Mouse (Mus musculus) fibroblast of lung, adult 2 months (primary cell): Measurements from ENCODE around the gene Slc9a3.
A peak's percentile ranks its signal among the peaks of the same experiment; 100 is the strongest.

Source experiments
- DNase-seq: peaks from one replicate; pipeline ENCODE4 v3.0.0-alpha.2; 2011; ENCODE audit warnings: low read depth

Slc9a3 gene

DNA sequence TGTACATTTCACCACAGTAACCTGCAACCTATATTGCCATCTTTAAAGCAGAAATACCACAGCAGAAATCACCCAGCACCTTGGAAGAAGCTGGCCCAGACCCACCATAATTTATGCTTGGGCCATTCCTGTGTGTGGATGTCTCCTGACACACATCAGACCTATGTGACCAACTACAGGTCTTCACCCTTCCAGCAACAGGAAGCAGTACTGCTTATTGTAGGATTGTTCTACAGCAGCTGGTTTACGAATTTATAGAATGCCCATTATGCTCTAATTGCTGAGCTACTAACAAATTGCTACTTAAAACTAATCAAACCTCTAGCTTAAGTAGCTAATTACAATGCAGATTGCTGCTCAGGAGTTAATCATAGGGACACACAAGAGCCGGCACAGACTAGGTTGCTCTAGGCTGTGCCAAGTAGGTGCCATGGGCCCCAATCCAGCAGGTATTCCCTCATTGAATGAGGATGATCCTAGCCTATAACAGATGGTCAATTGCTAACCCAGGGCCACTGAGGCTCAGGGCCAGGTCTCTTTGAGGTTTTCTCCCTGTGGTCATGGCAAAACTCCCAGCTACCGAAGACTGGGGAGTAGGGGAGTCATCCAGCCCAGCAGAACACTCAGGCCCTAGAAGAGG, 24.8 kb downstream of the Slc9a3 start:
- DNase-seq = no peak

DNA sequence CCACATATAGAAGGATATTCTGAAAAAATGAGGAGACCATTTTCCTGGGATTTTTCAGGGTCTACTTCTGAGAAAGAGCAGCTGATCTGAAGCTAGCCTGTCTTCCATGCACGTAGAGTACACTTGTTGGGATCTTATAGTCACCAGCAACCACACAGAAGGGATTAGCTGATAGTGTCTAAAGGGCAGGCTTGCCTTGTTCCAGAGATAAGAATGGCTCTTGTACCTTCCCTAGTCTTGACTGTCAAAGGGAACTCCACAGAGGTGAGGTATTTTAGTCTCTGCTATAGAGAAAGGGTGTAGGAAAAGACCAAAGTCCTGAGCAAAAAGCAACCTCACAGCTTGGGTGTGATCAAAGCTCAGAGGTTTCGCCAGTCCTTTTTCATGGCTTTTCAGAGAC, 26.1 kb downstream of the Slc9a3 start:
- DNase-seq = no peak

DNA sequence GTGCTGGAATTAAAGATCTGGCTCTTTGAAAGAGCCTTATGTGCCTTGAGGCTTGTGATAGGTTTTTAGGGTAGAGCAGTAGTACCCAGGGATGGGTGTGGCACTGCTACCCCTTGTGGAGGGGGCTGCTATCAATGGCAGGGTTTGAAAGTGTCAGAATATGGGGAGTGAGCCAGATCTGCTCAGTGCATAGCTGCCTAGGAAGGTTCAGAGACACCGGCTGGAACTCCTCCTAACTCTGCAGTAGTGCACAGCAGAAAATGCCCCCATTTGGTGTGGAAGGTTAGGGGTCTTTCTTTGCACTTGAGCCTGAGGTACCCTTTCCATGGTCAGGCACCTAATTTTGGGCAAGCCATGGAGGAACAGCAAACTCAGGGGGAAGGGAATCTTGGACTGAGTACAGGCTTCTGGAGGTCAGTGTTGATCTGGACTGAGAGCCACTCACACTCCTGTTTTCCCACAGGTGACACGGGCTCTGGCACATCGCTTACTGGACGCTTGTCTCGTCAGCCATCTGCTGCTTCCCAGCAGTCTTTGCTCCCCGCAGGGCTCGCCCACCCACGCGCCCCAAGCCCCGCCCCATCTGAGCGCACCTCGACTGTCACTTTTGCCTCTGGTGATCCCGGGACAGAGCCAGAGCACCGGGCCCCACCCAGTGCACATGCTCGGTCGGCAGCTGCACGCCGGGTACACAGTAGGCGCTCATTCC, 45.2 kb downstream of the Slc9a3 start:
- peak; percentile 7 for DNase-seq

DNA sequence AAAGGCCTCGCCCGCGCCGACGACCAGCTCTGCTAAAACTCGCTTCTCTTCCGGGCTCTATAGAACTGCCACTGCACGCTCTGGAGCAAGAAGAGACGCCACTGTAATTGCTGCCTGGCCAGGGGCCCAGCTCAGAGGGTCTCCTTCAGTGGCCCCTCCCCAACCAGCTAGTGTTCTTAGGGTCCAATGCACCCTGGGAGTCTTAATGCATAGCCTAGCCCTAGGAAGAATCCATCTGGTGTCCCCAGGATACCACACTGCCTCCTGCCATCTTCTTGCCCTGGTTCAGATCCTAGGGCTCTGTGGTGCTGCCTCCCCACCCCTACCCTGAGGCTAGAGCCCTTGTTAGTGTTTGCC, 45.8 kb downstream of the Slc9a3 start:
- no peak for DNase-seq

DNA sequence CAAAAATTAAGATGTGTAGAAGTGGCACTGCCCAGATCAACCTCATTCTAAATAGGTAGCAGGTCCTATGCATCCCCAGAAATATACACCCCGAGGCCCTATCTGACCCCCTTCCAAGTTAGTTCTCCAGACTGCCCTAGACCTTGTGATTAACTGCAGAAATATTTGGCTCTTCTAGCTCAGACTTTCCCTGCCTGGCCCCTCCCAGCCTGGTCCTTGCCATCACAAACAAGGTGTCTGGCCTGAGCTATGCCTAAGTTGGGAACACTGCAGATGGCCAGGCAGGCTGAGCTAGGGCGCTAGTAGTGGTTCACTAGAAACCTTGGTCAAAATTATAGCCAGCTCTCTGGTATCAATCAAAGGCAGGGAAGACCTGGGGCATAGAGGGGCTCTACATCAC, 46.2 kb downstream of the Slc9a3 start:
- peak; percentile 68 for DNase-seq

DNA sequence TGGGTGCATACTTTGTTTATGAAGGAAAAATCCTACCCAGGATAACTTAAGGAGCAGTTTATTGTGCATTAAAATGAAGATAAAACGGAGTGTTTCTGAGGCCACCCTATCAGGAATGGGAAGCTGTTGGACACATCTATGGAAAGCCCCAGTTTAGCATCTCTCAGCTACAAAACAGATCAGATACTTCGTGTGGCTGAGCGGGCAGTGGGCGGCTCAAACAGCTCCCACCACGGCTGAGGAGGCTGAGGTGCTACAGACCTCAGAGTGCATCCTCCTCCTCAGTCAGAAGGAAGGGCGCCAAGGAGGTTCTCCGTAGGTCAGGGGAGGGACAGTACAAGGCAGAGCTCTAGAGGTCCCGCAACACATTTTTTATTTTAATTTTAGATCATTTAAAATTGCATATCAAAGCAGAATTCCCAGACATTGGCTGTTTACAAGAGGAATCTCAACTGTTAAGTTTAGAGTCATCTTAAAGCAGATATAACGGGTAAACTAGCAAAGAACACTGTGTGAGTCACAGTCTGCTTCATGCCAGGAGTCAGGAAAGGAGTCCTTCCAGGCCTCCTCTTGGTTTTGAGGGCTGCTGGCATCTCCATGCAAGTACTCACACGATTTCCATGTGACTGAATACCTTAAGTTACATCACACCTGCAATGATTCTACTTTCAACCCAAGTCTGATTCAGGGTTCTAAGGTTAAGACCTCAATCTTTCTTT, 48.3 kb downstream of the Slc9a3 start:
- DNase-seq = no peak

DNA sequence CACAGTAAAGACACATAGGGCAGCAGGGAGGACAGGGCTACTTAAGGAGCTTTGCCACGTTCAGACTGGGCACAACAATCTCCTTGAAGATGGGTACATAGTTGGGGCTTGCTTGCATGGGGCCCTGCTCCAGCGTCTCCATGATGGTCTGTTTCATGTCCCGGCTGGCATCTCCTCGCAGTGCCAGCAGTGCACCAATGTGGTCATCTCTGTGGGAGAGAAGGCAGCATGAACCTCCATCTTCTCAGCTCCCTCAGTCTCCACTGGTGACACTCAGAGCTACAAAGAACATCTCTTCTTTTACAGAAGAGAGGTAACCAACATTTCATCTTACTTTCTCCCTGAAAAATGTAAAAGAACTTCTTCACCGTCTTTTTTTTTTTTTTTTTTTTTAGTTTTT, 50.8 kb downstream of the Slc9a3 start:
- no peak for DNase-seq

DNA sequence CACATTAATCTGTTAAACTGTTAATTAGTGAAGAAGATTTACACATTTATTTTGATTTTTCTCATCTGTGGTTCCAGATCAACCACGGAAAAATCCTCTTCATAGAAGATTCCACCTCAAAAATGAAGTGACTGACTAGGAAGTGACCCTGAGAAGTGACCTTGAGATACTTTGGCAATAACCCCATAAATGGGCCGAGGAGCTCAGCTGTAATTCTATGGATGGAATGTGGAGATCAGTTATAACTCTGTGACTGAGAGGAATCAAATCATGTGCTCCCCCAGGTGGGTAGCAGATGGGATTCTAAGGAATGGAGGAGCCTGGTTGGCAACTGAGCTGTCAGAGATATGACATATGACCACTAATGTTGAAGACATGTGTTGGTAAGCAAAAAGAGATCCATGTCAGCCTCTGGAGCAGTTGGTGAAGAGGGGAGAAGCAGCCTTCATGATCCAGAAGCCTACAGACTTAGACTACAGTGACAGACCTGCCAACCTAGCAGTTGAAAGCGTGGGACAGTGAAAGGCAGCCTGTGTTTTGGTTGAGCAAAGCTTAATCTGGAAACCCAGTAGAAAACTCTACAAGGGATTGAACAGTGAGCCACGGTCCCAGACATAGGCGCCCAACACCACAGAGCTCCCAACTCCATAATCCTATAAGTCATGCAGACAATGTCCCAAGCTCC, 61.9 kb downstream of the Slc9a3 start:
- DNase-seq = no peak

DNA sequence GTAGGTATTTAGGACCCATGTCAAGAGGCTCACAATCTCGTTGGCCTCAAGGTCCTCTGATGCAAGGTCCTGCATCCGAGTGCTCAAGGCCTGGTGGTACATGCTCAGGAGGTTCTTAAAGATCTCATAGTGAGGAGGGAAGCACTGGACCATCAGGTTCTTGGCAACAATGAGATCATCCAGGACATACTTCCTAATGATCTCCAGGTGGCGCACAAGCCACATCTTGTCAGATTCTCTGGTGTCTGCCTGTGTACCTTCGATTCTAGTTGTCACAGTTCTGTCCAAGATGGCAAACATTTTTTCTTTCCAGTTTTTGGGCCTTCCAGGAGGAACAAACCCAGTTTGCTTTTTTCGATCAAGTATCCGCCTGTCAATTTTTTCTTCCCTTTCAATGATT, 71.4 kb downstream of the Slc9a3 start:
- DNase-seq = no peak

DNA sequence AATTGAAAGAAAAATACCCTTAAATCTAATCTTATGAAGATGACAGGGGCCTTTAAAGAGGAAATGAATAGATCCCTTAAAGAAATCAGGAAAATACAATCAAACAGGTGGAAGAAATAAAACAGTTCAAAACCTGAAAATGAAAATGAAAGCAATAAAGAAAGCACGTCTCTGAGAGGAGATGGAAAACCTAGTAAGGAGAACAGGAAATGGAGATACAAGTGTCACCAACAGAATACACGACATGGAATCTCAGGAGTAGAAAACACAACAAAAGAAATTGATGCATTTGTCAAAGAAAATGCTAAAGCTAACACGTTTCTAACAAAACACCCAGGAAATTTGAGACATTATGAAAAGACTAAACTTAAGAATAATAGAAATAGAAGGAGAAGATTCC, 75.2 kb downstream of the Slc9a3 start:
- DNase-seq = no peak

DNA sequence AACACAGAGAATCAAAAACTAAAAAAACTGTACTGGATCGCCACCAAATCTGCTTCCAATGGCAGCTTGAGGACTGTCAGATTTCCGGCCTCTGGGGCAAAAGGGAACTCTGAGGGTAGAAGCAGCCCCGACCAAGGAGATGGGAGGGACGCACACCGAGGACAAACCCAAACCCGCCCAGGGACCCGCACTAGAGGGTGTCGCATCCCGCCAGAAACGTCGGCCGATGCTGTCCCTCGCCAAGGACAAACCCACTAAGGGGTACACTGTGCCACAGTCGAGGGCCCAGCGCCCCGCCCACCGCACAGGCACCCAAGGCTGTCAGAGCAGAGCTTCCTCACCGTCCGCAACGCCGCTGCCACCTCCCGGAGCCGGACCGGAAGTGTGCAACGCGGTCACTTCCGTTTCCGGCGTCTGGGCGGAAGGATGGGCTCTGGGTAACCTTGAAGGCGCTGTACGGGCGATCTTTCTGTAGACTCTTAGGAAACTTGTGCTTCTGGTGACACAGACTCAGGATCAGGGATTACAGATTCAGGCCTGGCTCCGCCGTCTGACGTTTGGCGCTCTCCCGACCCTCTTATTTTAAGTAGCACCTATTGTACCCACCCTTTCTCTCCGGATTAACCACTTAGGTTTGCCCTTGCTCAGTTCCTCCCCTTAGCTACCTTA, 87.2 kb downstream of the Slc9a3 start, which contains the start of gene Exoc3:
Gene Exoc3 (minus strand): TSS at position 416 of the 669 bp plus-strand sequence.
- peak; percentile 65 for DNase-seq

DNA sequence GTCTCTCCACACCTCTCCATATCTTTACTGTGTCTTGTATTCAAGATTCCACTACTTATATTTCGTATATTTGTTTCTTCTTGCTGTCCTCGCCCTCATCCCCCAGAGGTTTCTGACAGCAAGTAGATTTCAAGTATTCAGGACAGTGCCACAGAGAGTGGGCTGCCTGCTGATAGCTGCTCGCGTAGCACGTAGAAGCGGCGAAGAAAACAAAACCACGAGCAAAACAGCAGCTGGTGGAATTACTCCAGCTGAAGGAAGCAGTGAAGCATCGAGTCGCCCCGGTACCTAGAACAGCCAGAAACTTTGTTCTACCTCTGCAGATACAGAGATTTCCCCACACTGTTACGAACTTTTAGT, 87.7 kb downstream of the Slc9a3 start:
- DNase-seq = no peak

DNA sequence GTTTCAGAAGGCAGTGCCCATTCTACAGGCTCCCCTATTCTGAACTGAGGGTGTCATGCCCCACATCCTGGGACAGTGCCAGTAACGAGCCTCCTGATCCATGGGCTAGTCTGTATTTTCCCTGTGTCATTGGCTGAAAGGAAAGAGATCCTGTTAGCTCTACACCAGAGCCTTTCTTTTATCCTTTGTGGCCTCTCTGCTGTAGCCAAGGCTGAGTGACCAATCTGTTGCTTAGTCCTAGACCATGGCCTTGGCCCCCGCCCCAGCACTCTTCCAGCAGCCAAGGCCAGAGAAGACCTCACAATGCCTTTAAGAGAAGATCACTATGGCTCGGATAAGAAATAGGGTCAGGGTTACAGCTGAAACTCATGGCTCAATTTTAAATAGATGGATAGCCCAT, 97.2 kb downstream of the Slc9a3 start:
- DNase-seq = no peak
